Mouse (Mus musculus) layer of hippocampus, adult 11-12 months (tissue): ENCODE measurements around the gene Olfr958.

Source experiments
- DNase-seq: peaks from one replicate; pipeline ENCODE4 v3.0.0; 2022; ENCODE audit warnings: low spot score

The Olfr958 gene

GRCm38 (mm10) chr9:39553946-39554345, at the start of gene Olfr958:
Gene Olfr958, minus strand, starts transcription at chr9:39554054.
- DNase-seq, result peak; percentile 6

DNA sequence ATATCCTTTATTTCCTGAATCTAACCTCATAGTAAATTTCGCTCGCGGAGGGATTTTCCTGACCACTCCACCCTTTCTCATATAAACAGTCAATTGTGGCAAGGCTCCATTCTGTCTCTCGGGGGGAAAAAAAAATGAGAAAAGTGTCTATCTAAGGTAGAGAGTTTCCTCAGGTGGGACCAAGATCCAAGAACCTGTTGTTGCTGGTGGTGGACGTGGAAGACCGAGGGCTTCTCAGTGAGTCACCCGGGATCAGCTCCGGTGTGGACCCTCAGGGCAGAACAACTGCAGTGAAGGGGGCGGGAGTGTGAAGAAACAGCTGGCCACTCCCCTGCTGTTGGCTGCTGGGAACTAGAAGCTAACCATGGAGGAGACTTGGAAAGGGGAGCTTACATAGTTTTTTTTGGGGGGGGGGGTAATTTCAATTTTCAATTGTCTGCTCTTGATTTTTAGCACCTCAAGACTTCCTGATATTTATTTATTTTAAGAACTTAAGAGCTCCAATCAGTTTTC, 49.5 kb upstream of the Olfr958 start:
- no peak for DNase-seq

DNA sequence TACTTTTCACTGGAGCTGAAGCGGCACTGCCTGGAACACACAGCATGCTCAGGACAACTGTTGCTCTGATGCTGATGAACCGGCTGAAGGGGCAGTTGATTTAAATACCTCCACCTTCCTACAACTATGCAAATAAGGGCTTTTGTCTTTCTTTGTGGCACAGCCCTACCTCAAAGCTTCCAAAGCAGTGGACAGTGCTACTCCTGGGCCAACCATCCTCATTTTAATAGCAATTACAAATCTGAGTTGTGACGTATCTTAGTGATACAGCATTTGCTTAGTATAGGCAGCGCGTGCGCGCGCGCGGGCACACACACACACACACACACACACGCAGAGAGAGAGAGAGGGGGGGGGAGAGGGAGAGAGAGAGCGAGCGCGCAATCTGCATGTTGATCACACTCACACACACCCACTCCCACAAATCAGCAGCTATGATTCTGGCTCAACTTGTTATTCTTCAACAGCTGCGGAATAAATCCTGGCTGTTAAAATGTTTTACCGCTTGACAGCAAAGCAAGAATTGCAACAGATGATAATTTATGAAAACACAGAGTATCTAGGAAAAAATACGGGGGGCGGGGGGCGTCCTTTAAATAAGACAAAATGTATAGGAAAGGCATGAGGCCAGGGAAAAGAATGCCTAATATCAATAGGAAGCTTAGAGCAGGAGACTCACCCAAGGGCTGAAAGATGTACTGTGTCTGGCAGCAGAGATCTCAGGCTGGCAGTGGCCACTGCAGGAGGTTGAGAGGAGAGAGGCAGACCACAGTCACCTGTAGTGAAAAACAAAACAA, 48.9 kb upstream of the Olfr958 start:
- DNase-seq, result peak; percentile 19

DNA sequence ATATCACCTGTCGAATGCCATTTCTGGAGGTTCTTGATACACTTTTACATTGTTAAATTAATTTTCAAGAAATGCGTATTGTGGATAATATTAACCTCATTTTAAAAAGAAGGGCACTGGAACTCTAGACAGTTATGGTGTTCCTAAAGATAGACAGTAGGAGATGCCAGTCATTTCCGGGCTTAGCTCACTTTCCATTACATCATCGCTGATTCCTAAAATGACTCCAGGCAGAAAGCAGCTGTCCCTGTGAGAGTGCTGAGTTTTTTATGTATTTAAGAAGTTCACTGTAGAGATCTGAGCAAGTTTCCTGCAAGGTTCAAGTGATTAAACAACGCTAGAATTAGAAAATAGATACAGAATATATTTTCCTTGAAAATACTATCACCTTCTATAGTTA, 23.2 kb upstream of the Olfr958 start:
- no peak for DNase-seq

DNA sequence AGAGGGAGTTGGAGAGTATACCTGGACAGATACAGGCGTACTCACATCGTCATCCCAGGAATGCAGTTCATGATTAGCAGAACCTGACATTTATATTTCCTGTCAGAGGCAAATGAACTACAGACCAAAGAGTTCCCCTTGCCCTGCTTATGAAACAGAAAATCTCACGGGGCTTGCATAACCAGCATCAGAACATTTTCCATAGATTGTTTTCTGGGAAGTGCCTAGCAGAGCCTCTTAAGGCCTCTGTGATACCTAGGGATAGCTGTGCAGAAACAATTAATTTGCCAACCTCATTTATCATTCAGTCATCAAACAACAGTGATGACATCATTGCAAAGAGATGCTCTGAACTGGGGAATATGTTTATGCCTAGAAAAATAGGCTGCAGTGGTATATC, 21.6 kb upstream of the Olfr958 start, which contains the start of gene Olfr959:
Gene Olfr959 (minus strand): TSS at position 101 of the 400 bp plus-strand sequence.
- no peak for DNase-seq

- no peak for DNase-seq
These were observed 4.4 kb upstream of the Olfr958 start for GRCm38 (mm10) chr9:39558349-39558647.

- peak; percentile 27 for DNase-seq
These were observed 3.9 kb upstream of the Olfr958 start for GRCm38 (mm10) chr9:39557529-39558348.

DNA sequence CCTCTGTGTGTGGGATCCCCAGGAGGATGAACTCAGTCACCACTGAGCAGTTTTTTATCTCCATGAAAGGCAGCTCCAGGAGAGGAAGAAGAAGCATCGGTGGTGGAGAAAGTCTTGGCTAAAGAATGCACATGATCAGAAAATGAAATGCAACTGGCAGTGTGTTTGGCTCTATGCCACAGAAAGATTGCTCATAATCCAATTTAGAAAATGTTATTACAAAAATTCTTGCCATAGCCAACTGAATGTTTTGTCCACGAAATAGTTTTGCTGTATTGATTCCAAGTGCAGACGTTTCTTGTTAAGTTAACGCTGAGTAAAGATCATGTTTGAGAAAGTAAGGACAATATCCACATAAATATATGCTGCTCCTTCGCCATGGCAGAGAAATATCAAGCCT, 3.0 kb downstream of the Olfr958 start:
- DNase-seq, result peak; percentile 14

DNA sequence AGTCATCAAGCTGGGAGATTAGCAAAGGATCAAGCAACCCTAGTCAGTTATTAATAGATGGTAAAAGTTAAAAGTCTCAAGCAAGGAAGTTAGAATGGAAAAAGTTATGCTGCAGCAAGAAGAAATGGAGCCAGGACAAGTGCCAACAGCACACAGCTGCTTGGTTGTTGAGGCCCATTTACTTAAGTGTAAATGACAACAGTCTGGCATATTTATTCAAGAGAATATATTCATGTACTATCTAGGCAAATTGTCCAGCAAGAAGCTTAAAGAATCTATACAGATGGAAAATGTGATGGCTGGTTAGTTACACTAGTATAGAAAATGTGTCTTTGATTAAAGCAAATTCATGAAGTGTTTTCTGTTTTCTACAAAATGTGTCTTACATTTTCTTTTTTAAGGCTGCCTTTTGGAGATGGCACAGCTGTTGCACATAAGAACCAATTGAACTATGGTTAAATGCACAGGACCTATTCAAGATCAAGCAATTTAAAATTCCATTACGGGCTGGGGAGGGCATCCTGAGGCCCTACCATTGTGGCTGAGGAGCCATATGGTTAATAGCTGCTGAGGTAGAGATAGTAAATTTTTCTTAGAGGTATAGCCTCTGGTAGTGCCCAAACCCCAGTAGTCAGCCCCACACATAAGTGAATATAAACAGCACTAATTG, 30.1 kb downstream of the Olfr958 start:
- DNase-seq, result no peak

DNA sequence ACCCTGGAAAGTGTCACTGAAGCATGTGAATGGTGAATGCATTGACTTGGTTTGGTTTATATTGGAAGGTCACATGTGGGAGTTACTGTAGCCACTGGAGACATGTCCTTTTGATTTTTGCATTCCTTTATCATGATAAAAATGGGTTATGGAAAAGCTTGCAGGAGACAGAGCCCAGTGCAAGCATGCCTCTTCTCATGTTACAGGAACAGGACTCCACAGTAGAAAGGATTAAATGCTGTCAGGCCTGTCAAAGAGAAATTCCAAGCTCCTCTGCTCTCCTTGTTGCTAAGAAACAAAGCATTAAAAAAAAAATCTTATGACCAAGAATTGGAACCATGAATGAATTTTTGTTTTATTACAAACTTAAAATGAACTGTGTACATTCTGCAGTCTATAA, 35.3 kb downstream of the Olfr958 start:
- no peak for DNase-seq

GRCm38 (mm10) chr9:39515531-39515930, 38.3 kb downstream of the Olfr958 start, which contains the start of gene Olfr957:
Gene Olfr957, minus strand, starts transcription at chr9:39515809.
- DNase-seq, result no peak

DNA sequence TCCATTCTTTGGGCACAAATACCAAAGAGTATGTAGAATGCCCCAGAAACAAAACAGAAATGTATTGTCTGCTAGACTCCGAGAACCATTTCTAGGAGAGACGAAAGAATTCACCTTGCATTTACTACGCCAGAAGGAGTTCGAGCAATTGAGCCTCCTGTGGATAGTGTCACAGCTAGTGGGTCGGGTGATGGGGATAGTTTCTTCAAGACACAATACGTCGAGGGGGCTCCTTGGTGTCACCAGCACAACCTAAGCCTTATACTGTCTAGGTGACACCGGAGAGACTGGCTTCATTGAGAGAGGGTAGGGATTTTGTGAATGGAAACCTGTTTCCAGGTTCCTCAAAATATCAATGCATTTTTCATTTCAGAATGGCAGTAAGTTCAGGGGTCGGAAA, 44.4 kb downstream of the Olfr958 start:
- no peak for DNase-seq

DNA sequence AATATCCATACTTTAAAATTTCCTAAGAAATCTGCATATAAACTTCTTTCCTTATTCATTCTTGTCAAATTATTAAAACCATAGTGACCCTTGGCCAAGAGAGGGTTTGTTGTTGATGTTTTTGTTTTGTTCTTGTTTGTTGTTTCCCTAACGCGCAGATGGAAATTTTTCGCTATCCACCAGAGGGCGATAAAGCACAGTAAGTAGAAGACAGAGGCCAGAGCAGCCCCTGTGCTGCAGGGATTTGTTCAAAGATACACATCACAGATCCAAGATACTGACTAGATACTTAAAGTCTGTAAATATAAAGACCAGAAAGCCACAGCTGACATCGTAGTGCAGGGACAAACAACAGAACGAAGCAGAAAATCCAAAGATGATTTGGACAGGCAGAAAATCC, 44.9 kb downstream of the Olfr958 start:
- peak; percentile 75 for DNase-seq
